Mouse (Mus musculus) retina, postnatal 7 days (tissue): Measurements from ENCODE around the gene Rbms3.

Experiments
- DNase-seq: peaks from one replicate; pipeline ENCODE4 v3.0.0-alpha.2; 2012; ENCODE audit warnings: low read depth, low spot score

Gene Rbms3

GRCm38 (mm10) chr9:116533381-116533780 lies 1096.3 kb downstream of the Rbms3 start:
- DNase-seq = no peak

- no peak for DNase-seq
These were observed 1098.6 kb downstream of the Rbms3 start for GRCm38 (mm10) chr9:116531121-116531520.

- DNase-seq = no peak
These were observed 1105.3 kb downstream of the Rbms3 start for GRCm38 (mm10) chr9:116524386-116524785.
